Mouse (Mus musculus) forelimb bud, embryonic 11.5 days (tissue): Measurements from ENCODE around the gene Phf21b.
A peak's percentile ranks its signal among the peaks of the same experiment; 100 is the strongest.

Experiments used
- DNase-seq: peaks from one replicate; pipeline ENCODE4 v3.0.0-alpha.2; 2012; ENCODE audit warnings: low read depth, low spot score

Phf21b gene

GRCm38 (mm10) chr15:84846216-84846615 lies 9.6 kb downstream of the Phf21b start:
- DNase-seq = no peak

- DNase-seq = no peak
Observed at GRCm38 (mm10) chr15:84844831-84845230, 11.0 kb downstream of the Phf21b start.

GRCm38 (mm10) chr15:84843034-84843433 lies 12.8 kb downstream of the Phf21b start:
- no peak for DNase-seq

- peak; percentile 56 for DNase-seq
Observed at GRCm38 (mm10) chr15:84841925-84842821, 13.7 kb downstream of the Phf21b start.

- DNase-seq = no peak
Observed at GRCm38 (mm10) chr15:84840560-84840959, 15.3 kb downstream of the Phf21b start.

- DNase-seq = no peak
Observed at GRCm38 (mm10) chr15:84839521-84839920, 16.3 kb downstream of the Phf21b start.

GRCm38 (mm10) chr15:84837896-84838295 lies 18.0 kb downstream of the Phf21b start:
- DNase-seq = no peak

GRCm38 (mm10) chr15:84829416-84829815 lies 26.4 kb downstream of the Phf21b start:
- peak; percentile 98 for DNase-seq

GRCm38 (mm10) chr15:84828603-84829002 lies 27.2 kb downstream of the Phf21b start:
- no peak for DNase-seq

GRCm38 (mm10) chr15:84823086-84823485 lies 32.8 kb downstream of the Phf21b start:
- no peak for DNase-seq

GRCm38 (mm10) chr15:84820811-84821210 lies 35.0 kb downstream of the Phf21b start:
- no peak for DNase-seq

GRCm38 (mm10) chr15:84818284-84818683 lies 37.6 kb downstream of the Phf21b start:
- no peak for DNase-seq

GRCm38 (mm10) chr15:84817589-84817988 lies 38.3 kb downstream of the Phf21b start:
- no peak for DNase-seq

- DNase-seq = no peak
Observed at GRCm38 (mm10) chr15:84815171-84815570, 40.7 kb downstream of the Phf21b start.

- DNase-seq = no peak
Observed at GRCm38 (mm10) chr15:84812831-84813357, 43.0 kb downstream of the Phf21b start.

GRCm38 (mm10) chr15:84811126-84811525 lies 44.7 kb downstream of the Phf21b start:
- DNase-seq = no peak

GRCm38 (mm10) chr15:84809275-84809952 lies 46.4 kb downstream of the Phf21b start:
- DNase-seq = peak; percentile 76

GRCm38 (mm10) chr15:84803685-84804084 lies 52.2 kb downstream of the Phf21b start:
- DNase-seq = no peak

GRCm38 (mm10) chr15:84800132-84800531 lies 55.7 kb downstream of the Phf21b start:
- DNase-seq = no peak

- no peak for DNase-seq
Observed at GRCm38 (mm10) chr15:84793649-84794048, 62.2 kb downstream of the Phf21b start.

- no peak for DNase-seq
Observed at GRCm38 (mm10) chr15:84787161-84787560, 68.7 kb downstream of the Phf21b start.

- no peak for DNase-seq
Observed at GRCm38 (mm10) chr15:84784812-84785211, 71.0 kb downstream of the Phf21b start.

- DNase-seq = no peak
Observed at GRCm38 (mm10) chr15:84778587-84778986, 77.3 kb downstream of the Phf21b start.
